Mouse (Mus musculus) layer of hippocampus, postnatal 10 days (tissue): ENCODE data around the gene Ambp. TPM values are rescaled to one million over a fixed set of nuclear protein-coding genes. Genes with fewer than 3 reads are reported as not detected.

Experiments used
- DNase-seq, 2 experiments: peaks; one replicate each; pipeline ENCODE4 v3.0.0; 2021; ENCODE audit warnings: low spot score in 2 of 2
- long read RNA-seq: library from polyadenylated mRNA; stranded (forward); transcript quantifications from one replicate; pipeline ENCODE4 v2.0.0, GENCODE M21; 2023
- total RNA-seq, 2 experiments: library from RNA; stranded (reverse); gene quantifications; 2 replicates each; pipeline ENCODE4 v1.2.3; 2021

Ambp gene
- not detected for total RNA-seq
- long read RNA-seq: 0 reads

DNA sequence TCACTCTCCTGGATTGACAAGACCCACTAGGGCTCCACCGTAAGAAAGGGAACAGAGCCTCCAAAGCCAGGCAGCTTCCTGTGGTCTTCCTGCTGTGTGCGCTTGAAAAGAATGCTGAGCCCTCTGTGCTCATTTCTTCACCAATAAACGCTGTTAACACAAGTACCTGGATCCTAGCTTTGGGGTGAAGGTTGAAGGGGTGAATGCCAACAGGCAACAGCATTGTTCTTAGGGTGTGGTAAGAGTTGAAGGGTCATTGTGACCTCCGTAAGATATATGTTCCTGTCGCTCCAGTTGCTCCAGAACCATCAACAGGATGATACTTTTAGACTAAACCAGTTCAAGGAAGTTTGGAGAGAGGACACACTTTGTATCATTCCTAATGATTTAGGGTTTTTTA lies at the start of gene Ambp:
TSS of gene Ambp (minus strand) at position 101 of the 400 bp plus-strand sequence.
- DNase-seq: no peak

DNA sequence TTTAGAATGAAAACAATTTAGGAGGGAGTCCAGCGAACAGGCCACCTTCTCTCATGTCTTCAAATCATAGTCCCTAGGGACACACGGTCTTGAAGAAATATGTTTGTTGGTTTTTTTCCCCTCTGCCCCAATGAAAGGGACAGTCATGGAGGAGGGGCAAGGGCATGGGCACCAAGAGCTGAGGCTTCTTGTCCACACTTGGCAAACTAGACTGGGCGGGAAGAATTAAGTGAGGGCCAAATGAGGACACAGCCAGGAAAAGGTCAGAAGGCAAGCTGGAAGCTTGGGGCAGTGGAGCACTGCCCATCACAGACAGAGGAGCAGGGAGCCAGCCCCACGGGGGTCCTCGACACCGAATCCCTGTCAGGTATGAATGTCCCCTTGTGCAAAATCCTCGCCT lies 49.3 kb upstream of the Ambp start:
- DNase-seq: no peak

DNA sequence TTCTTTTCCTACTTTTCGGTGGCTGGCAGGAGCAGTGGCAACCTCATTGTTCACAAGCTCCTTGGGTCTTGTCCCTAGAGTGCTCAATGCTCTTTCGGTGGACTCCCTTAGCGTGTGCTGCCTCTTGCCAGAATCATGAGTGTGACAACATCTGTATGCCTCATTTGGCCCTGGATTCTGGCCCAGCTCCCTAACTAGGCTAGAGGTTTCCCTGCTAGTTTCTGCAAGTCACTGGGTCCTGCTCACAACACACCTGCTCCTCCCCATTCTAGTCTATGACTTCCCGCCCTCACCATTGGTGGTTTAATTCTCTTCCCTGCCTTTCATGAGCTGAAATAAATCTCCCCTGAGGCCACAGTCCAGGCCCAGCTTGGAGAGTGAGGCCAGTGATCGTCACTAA lies 44.8 kb upstream of the Ambp start:
- DNase-seq: no peak

DNA sequence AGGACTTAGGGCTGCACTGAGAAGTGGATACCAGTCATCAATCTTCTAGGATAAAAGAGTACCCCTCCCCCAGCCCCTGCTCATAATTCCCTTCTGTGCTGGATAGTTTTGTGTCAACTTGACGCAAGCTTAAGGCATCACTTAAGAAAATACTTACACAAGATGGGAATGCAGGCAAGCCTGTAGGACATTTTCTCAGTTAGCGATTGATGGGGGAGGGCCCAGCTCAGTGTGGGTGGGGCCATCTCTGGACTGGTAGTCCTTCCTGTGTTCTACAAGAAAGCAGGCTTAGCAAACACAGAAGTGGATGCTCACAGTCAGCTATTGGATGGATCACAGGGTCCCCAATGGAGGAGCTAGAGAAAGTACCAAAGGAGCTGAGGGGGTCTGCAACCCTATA lies 39.8 kb upstream of the Ambp start:
- no peak for DNase-seq

DNA sequence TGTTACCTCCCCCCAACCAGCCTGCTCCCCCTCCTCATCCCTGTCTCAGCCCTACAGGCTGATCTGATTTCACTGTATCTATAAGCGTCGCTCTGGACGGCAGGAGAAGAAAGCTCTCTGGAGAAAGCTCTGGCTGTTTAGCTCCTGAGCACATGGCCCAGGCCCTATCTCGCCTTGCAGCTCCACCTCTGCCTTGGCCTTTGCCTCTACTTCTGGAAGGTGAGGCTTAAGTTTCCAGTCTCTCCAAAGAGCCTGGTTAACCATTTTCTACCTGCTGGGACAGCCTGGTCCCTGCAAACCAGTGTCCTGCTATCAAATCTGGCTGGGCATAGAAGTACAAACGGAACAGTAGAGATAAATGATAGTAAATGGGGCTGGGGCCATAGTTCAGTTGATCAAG lies 37.0 kb upstream of the Ambp start:
- DNase-seq: no peak

DNA sequence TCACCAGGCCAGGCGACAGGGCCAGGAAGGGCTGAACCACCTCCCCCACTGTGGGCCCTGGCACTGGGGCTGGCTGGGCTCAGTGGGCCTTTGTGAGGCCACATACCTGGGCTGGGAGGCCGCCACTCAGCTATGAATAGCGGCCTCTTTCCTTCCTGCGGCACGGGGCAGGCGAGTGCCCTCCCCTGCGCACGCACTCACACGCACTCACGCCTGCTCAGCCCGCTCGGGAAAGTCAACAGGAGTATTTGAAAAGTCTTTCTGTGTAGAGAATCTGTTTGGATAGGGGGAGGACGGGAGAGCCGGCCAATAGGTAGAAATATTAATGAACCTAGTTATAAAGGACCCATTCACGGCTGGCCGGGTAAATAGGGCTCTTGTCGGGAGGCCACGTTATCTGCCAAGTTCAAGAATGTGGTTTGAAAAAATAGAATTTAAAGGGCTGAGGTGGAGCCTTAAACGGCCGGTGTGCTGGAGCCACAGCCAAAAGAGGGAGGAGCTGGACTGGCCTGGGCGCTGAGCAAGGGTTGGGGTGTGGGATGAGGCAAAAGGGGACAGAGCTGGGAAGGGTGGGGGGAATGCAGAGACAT lies 31.8 kb upstream of the Ambp start:
- peak; percentile 17 to 24 for DNase-seq

DNA sequence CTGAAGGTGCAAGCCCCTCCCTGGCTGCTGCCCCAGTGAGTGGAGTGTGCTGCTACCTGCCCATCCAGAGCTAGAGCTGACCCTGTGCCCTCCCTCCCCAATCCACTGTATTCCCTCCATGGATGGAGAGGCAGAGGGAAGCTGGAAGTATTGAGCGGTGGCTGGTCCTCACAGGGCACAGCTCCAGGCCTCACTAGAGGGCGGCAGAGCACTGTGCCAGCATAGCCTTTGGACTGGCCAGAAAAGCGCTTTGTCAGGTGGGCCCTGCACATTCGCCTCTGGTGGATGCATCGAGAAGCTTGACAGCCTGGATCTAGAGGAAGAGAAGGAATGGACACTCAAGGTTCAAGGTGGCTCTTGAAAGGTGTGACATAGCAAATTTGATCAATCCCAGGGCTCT lies 27.0 kb upstream of the Ambp start:
- DNase-seq: peak; percentile 69 to 81

DNA sequence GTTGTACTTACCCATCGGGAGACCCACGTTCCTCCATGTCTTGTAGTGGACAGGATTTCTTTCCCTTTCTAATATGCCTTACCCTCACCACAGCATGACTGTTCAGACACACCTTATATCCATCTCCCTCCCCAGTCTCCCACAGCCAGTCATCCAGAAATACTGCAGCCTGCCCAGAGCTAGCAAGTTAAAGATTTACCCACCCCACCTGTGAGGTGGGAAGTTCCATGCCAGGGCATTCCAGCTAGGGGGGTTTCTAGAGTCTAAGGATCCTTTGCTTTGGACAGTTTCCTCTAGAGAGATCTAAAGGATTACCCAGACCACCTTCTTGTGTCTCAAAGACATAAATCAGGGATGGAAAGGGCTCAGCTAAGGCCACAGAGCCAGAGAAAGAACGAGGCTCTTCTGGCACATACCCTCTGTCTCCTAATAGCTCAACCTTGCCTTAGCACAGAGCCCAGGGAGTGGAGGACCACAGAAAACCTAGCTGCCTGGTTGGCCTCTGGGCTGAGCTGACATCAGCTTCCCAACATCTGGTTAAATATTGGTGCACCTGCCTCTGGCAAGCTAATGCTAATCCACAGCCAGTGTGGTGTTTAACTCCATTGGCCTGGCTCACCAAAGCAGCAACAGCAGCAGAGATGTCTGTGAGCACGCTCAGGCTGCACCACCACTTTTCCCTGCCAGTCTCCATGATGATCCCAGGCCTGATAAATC lies 17.5 kb upstream of the Ambp start, which contains the start of gene Kif12:
TSS of gene Kif12 (minus strand) at position 163 of the 717 bp plus-strand sequence.
- DNase-seq: no peak

DNA sequence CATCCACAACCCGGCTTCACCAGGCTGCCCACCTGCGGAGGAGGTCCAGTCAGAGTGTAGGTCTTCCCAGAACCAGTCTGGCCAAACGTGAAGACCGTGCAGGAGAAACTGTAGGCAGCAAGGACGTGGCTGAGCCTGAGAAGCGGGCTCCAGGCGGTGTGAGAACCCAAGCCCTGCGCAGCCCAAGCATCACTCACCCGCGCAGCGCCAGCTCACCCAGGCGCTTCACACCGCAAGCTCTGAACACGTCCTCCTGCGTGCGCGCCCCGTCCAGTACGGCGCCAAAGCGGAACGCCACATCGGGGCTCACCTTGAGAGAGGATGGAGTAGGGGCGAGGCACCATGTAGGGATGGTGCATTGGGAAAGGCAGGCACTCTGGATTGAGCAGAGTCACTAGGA lies 16.5 kb upstream of the Ambp start:
- DNase-seq: no peak

DNA sequence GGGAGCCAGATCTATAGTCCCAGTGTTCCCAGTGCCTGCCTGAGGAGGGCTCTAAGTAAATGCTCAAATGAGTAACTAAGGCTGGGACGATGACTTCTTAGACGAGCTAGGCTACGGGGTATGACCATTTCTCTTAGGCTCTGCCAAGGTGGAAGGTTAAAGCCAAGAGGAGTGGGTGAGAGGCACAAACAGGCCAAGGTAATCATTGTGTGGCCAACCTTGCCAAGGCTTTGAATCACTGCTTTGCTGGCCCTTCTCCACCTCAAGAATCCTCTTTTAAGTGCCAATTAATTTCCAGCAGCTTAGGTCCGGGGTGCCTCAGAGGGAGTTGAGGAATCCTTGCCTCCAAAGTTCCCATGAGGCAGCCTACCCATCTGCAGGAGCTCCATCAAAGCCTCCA lies 15.5 kb upstream of the Ambp start:
- DNase-seq: no peak

DNA sequence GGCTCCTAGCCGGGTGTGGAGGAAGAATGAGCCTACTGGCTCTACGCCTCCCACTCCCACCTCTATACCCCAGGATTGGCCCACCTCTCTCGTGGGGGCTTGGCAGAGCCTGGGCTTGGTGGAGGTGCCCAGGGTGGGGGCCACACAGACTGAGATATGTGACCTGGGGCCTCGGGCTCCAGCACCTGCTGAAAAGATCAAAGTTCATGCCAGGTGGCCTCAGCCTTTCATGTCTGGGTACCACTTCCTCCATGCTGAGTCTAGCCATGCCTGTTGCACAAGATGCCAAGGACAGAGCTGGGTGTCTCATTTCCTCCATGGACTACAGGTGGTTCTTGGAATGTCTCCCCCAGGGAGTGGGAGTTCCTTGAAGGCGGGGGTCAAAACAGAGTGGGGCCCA lies 11.7 kb upstream of the Ambp start:
- DNase-seq: no peak

DNA sequence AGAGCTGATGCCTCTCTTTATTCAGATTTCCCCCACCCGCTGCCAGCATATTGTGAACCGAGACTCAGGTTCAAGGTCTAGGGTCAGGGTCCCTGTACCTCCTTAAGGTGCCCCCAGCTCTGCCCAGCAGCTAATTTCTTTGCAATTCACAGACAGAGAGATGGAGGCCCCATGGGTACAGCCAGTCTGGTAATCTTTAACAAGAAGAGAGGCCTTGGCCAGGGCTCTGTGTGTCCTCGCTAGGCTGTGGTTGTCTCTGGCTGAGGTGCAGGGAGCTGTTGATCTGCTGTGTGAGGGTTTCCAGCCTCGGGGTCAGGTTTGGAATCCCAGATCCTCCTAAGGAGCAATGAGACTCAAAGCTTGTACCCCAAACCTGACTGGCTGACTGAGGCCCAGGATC lies 11.0 kb upstream of the Ambp start:
- no peak for DNase-seq

DNA sequence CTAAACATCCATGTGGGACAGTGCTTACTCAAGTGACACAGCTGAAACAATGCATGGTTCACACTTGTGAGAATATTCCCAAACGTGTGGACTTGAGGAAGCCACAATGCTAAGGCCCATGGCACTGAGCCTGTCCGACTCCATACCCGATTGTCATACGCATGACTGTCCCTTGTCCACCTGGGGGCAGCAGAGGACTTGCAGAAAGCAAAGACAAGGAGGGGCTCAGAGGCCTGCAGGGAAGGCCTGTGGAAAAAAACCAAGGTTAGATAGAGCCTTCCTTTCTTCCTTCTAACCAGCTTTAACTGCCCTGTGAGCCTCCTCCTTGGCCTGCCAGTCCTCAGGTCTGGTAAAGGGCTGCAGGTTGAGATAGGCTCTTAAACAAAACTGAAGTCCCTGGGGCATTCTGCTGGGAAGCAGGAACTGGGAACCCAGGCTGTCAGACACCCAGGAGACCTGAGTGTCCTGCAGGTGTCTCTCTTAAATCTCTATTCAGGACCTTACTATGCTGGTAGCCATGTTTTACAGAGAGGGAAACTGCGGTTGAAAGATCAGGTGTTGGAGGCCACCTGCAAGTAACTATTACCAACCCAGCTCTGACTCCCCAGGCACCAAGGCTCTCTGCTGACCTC lies 4.5 kb upstream of the Ambp start:
- peak; percentile 87 to 91 for DNase-seq

DNA sequence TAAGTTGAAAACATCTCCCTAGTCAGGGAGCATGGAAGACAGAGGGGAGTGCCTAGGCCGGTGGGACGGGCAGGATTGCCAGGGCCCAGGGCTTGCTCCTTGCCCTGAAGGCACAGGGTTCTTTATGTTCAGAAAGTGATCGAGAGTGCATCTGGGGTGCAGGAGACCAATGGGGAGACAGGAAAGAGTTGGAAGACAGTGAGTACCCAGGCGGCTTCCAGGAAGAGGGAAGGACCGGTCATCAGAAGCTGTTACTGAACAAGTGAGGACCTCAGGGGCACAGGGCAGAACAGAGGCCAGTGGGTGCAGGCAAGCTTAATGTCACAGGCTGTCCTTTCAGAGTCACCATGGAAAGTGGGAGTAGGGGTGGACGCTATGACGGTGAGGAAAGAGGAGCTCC lies 3.6 kb upstream of the Ambp start:
- no peak for DNase-seq

DNA sequence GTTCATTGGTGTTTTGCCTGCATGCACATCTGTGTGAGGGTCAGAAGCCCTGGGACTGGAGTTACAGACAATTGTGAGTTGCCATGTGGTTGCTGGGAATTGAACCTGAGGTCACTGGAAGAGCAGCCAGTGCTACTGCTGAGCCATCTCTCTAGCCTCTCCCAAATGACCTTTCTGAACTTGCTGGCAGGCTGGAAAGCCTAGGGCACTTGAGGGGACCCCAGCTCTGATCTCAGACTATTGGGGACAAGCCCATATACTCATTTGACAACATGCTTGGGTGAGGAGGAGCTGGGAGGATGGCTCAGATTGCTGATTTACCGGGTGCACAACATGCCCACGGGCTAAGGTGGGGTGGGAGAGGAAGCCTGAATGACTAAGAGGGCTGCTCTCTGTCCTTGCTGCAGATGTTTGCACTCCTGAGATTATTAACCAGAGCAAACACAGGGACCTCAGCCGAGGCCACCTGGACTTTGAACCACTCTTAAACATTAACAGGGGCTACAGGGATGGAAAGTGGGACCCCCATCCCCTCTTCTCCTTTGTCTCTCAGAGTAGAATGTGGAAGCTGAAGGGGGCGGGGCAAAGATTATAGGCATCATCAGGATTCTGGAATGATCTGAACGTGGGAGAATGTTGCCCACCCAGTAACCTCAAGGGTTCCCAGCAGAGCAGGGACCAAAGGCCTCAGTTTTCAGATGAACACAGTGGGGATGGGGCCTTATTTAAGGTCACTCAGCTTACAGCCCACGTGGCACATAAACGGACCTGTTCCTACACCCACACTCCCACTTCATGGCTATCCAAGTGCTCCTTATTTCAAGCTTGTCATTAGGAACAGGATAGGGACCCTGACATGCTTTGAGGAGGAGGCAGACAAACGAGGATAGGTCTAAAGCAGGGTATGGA lies 2.4 kb upstream of the Ambp start:
- no peak for DNase-seq

DNA sequence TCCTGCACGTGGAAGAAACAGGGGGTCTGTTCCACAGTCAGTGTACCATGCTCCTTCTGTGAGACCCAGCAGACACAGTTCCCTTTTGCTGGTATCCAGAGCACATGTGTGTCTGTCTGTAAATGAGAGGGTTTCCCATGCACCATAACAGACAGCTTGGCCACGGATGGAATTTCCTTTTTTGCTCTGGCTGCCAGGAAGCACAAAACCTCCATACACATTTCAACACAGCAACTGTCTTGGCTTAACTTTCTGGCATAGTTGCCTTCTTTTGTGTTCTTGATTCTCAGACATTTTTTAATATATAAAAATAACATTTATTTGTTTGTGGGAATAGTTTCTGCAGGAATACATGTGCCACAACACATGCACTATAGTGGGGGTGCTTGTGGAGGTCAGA lies 997 bp upstream of the Ambp start:
- no peak for DNase-seq

DNA sequence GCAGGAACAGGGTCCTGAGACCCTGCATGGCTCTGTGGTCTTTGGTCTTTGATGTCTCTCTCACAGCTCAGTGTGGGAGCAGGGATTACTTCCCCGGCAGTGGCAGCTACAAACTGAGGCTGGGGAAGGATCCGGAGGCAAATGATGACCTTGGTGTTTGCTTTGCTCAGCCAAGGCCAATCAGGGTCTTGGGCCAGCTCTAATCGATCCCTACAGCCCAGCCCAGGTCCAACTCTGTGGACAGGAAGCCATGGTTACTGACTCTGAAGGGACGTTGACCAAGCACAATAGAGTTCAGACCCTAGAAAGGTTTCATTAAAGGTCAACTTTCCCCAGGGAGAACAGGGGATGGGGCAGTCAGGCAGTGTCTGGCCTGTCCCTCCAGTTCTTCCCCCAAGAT lies 571 bp downstream of the Ambp start:
- DNase-seq: no peak

DNA sequence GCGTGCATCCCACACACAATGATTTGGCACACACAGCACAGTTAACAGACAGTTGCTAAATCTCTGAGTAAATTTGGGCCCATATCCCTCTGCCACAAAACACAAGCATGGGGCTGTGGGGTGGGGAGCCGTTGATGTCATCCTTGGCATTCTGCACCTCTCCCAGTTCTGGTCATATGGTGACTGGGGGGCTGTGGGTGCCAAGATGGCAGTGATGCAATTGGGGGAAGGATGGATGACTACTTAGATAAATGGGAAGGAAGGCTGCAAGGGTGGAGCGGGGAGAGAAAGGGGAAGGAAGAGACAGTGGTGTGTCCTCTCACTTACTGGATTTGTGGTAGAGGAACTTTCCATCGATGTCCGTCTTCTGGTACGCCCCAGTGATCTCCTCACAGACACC lies 3.5 kb downstream of the Ambp start:
- DNase-seq: peak; percentile 16 to 21

DNA sequence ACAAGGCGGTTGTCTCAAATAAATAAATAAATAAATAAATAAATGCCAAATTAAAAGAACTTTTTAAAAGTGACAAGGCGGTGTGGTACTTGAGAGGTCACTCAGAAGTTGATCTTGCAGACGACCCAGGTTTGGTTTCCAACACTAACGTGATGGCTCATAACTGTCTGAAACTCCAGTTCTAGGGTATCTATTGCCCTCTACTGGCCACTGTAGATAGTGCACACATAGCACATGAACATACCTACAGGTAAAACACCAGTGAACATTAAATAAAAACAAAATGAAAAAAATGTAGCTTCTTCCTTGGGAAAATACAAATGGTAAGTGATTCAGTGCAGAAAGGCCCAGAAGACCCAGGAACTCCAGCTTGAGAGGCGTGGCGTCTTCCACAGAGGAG lies 7.3 kb downstream of the Ambp start:
- DNase-seq: no peak

DNA sequence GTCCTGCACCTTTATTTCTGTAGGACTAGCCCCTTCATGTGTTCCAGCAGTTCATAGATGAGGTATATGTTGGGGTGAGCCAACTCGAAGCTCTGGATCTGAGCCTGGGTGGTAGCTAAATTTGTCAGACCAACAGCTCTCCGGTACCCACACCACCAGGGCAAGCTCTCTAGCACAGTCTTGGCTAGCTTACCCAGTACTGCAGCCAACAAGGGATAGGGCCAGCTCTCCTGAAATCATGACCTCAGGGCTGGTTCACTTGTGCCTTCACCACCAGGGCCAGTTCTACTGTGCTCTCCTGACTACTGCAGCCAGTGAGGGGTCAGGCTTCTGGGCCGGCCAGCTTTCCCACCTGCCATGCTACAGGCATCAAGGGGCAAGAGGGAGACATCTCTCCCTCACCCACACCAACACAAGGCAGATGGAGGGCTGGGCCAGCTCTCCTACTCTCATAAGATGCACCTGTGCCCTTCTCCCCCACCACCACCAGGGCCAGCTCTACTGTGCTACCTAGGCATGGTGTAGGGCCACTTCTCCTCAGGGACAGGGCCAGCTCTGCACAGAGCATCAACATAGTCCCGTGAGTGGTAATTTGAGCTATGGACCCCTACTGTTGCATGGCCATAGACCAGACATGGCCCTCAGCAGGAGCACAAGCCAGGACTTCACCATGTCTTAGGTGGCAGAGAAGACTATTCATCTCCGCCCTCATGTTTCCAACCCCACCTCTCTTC lies 24.5 kb downstream of the Ambp start:
- DNase-seq: no peak

DNA sequence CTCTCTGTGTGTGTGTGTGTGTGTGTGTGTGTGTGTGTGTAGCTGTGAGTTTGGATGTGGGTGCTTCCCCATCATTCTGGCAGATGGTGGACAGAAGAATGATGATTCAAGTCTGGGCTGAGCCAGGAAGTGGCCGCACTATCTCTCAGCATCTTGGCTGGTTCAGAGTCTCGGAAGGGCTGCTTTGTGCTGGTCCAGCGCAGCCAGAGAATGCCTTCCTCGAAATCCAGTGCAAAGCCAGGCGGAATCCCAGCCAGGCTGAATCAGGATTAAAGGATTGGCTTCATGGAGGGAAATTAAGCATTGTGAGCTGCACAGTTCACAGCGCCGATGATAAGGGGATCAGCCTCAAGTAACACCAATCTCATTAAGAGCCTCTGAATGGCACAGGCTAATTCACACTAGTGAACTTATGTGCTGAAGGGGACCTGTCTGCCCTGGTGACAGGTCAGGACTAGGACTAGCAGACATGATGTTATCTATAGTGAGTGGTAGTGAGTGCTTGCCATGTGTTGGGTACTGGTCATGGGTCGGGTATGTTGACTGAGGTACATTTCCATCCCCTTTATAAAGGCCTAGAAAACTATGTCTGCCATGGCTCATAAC lies 29.6 kb downstream of the Ambp start:
- DNase-seq: peak in 1 of 2 experiments; percentile 17
